Mouse (Mus musculus) left cerebral cortex, adult 11 months (tissue): ENCODE measurements at regions not wholly inside any gene's neighbourhood (a gene's known extent, or its start where the extent isn't known, plus 50 kb on each side); places are given as distances from the start of the nearest gene placed in this dataset.

Experiments used
- DNase-seq: peaks from one replicate; pipeline ENCODE4 v3.0.0; 2022; ENCODE audit warnings: low spot score

DNA sequence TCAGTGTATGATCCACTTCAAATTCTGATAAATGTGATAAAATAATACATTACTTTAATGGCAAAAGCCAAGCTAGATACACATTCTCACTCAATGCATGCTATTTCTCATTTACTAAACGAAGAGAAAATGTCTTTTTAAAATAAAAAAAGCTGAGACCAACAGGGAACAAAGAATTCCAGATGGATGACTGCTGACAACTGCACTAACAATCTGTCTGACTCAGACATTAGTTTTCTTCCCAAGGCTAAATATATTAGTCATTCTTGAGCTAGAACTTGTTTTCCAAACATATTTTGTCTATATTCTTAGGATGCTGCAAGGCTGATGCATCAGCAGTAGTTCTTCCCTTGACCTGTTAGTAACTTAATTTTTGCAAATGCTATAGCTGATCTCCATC, 1008.2 kb downstream of the Sis start:
- DNase-seq, result no peak

DNA sequence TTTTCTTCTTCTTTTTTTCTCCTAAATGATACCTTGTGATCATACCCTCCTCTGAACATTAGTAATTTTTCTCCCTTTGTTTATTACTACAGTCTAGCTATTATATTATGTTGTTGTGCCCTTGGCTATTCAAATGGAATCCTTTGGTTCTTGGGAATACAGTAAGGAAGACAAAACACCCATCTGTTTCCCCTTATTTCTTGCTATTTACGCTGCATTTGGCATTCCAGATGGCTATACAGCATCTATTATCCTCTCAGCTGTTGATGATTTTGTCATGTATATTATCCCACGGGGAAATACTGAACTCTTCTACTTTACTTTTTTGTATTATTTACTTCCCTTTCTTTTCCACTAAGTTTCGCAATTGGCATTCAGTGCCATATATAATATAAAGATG, 1047.8 kb downstream of the Sis start:
- no peak for DNase-seq

DNA sequence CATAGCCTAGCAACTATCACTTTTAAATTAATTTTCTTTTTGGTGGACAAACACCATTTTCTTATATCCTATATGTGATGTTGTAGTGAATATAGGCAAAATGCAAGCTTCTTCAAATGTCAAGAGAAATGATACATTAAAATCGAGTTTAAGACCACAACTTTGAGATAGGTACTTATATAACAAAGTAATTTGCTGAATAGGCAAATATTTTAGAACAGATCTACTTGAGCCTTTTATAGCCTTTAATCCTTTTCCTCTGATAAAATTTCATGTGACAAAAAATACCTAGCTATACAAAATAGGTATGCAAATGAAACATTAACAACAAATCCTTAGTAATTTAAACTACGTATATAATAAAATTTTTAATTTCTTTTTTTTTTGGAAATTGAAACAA, 1053.9 kb downstream of the Sis start:
- DNase-seq, result no peak

DNA sequence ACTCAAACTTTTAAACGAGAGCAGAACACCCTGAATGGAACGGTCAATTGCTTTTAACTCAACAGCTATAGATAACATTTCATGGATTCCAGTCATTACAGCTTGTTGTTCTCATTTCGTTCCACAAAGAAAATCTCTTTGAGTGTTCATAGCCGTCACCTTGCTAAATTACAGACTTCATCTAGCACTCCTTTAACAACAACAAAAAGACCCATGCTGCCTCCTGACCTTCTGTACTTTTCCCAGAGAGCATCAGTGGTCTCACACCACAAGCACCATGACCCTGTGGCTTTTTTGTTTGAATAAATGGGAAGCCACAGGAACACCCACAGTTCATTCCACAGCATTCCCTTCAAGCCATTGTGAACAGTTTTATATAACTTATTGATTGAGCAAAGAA, 1058.4 kb downstream of the Sis start:
- DNase-seq, result no peak

DNA sequence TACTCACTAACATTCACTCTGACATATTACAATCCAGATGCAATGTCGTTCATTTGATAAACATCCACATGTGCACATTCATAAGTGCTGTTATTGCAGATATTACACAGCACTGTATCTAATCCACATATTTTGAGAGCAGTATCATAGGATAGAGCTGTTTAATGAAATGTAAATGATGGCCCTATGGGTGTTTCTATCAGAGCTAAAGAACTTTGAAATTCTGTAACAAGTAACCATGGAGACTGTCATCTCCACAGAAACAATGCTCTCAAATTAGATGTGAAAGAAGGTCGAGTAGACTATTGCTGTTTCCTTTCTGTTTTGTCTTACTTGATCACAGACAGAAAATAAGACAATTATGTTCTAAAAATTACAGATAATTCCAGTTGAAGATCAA, 1103.0 kb downstream of the Sis start:
- no peak for DNase-seq

DNA sequence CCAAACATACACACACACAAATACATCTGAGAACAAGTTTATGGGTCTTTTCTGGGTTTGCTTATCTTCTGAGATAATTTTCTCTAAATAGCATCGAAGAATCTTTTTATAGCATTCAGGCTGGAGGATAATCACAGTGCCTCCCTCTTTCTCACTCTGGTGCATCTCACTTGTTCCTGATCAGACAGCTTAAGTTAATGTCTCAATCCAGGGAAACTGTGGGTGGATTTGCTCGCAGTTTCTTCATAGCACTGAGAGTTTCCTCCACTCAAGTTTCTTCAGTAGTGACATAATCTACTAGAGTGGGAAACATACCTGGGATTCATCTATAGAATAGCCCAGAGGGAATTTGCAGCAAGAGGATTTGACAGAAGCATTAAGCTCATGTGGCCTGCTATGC, 1131.6 kb downstream of the Sis start:
- DNase-seq, result peak; percentile 2
